Mouse (Mus musculus) cerebellum, adult 9-10 months (tissue): ENCODE measurements around the gene Nin.

Experiments used
- DNase-seq: peaks from one replicate; pipeline ENCODE4 v3.0.0; 2022

The Nin gene

DNA sequence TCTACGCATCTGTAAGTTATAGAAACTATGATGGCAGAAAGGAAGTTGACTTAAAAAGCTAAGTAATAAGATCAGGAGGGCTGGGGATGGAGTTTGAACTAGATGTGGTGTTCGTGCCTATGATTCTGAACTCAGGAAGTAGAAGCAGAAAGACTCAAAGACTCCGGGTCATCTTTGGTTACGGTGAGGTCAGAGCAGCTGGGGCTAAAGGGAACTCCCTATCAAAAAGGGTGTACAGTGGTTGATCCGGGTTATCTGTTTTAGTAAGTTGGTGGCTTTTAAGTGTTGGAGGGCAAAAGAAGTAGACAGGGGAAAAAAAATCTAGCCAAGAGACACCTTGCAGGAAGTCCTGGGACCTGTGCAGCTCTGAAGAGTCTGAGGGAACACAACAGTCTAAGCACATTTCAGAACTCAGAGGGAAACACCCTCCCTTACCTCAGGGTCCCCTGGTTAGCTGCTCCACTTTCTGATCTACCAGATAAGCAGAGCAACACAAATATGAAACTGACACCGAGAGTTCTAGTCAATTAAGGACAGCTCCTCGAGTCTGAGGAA is 35.0 kb downstream of the Nin start:
- DNase-seq, result no peak

DNA sequence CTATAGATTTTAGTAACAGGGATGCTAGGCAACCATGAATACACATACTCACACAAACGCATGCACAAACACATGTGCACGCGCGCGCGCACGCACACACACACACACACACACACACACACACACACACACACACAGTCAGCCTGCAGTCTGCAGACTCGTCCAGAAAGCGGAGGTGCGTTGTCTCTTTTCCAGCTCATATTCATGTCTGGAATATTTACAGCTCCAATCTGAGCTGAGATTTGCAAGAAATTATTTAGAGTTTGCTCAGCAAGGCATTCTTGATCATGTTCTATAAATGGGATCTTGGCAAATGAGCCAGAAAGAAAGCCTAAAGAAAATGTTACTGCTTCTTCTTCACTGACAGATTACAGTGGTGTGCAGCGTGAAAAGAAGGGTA is 37.0 kb downstream of the Nin start:
- no peak for DNase-seq

DNA sequence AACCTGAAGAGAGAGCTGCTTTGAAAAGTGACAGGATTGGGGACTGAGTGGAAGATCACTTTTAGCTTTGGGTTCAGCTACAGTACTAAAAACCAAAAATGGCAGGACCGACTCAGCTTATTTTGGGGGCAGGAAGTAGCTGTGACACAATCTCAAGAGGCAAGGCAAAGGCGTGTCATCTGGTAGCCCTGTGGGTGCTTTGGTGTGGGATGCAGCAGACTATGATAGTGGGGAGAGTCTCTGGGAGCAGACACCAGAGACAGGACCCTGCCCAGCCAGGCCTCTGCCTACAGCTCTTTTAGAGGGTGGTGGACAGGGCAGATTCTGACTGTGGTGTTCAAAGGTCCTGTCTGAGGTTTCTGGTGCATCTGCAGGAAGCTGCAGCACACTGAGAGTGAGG is 38.5 kb downstream of the Nin start:
- DNase-seq, result no peak

DNA sequence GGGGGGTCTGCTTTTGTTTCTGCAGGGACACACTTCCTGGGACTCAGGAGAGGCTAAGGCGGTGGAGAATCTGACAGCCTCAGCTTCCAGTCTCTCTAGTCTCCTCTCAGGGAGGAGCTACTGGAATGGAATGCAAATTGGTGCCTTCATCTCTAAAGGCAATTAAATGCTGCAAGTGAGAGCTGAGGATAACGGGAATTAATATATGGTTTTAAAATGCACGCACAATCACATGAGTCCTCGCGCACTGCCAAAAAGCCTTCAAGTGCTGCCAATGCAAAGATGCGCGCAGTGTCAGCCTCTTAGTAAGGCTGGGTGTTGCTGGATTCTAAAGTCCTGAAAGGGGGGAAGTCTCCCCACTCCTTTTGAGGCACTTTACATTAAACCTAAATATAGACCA is 42.6 kb downstream of the Nin start:
- DNase-seq, result no peak

DNA sequence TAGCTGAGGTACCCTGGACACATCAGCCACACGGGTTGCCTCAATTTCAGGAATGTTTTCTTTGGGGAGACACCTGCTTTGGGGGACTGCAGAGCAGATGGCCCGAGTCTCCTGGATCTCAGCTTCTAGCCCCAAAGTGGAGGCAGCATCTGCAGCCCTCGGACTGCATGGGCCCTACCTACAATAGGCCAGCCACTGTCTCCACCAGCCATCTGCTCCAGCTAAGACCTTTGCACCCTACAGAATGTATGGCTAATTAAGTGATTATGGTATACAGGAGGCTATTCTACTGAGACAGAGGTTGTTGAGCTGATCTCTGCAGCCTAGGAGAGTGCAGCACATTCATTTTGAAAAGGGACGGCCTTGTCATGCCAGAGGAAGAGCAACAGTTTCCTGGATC is 43.2 kb downstream of the Nin start:
- DNase-seq, result no peak

DNA sequence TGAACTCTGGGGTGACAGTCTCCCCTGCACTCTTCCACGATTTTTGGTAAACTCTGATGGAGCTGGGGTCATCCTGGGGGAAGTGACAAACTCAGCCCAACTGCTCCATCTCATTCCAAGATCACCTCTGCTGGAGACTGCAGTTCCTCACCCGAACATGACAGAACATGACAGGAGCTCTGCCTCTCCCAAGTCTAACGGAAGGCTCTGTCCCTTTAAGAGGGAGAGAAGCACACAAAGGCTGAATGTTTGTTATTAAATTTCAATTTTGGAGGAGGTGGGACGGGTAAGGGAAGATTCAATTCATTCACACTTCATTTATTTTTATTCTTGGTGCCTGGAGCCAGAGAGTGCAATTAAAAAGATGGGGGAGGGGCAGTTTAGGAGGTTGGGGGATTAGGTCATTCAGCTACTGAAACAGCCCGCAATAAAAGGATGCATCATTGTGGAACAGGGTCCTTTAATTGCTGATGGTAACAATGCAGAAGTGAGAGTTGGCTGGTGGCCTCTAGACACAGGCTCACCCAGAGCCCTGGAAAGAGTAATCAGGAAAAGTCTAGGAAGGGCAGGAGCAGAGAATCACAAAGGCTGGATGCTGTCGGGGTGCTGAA is 44.8 kb downstream of the Nin start:
- DNase-seq, result no peak

DNA sequence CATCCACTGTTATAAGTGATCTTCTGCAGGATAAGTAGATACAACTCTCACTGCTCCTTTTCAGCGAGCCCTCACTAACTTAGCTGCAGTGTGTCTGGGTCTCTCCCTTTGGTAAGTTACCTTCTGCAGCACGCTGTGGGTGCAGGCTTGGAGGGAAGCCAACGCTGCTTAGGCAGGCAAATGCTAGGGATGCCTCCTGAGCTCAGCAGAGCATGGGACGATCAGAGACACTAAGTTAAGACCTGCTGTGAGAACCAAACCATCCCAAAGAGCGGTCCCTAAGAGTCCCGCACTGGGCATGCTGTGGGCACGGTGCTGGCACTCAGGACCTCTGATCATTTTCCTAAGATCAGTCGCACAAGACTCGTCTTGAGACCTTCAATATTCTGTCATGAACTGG is 45.7 kb downstream of the Nin start:
- no peak for DNase-seq

DNA sequence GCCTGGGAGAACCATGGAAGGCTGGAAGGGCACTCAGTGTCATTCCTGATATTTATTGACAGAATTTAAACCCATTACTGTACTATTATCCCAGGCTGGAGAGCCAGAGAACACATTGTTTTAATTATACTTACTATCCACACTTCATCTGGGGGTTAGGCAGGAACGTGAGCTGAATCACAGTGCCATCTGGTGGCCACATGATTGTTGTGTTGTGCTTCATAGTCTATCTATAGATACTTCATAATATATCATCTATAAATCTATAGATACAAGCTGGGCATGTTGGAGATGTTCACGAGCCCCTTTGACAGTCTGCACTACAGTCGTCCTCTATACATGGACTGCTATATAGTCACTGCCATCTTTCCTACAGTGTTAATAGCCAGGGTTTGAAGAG is 51.4 kb downstream of the Nin start:
- DNase-seq, result peak; percentile 62

DNA sequence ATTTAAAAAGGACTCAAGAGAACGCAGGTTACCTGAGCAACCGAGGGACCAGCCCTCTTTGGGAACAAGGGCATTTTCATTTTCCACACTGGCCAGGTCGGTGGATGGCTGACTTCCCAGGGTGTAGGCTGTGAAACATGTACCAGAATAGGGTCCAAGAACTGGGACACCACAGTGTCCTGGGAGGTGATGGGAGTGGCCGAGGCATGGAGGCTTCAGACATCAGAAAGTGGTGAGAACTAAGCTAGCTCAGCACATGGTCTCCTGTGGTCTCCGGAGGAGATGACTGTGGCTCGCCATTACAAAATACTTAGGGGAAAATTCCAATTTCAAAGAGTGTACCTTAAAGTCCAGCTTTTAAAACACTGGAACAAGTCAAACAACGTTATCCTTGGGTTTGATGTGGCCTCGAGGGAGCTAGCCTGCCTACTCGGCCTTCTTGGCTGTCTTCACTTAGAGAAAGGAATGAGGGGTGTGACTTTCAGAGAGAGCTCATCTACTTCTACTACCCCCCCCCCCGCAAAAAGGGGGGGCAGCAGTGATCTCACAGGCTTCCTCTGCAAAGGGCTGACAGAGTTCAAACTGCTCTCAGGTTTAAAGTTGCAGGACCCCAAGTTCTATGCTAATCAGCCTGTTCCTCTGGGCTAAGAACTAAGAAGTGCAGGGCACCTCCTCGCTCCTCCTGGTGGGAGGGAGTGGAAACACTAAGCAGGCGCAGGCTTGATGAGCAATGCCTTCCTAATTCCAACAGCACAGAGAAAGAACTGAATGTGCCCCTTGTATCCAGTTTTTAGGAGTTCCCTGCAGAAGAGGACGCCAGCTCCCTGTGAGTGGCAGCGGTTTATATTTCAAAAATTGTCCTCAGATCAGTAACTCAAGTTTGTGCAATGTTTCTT is 54.3 kb downstream of the Nin start:
- no peak for DNase-seq

DNA sequence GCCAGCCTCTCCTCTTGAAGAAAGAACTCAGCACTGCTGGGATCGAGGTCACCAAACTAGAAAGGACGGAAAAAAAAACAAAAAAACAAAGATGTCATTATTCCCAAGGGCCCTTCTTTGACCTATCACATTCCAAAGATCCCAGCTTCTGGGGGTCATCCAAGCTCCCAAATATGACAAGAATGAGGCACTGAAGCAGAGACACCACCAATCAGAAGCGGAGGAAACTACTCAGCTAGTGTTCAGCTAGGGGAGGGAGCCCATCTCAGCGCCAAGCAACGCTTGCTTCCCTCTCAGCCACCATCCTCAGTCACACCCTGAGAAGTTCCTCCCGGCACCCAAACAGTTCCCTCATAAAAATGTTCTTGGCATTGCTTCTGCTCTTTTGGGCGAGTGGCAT is 62.8 kb downstream of the Nin start:
- no peak for DNase-seq

DNA sequence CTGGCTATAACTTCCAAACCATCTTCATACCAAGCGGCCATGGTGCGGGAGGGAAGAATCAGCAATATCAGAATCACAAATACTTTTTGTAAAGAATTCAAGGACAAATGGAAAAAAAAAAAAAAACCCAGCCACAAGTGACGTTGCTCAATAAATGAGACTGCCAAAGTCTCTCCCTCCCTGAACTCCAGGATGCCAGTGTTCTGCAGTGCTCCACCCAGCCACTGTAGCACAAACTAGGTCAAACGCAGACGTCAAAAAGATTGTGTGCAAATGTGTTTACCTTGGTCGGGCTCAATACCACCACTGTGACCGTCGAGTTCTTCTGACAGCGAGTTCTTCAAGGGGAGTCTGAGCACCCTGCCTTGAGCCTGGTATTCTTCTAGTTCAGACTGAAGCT is 64.8 kb downstream of the Nin start:
- no peak for DNase-seq

DNA sequence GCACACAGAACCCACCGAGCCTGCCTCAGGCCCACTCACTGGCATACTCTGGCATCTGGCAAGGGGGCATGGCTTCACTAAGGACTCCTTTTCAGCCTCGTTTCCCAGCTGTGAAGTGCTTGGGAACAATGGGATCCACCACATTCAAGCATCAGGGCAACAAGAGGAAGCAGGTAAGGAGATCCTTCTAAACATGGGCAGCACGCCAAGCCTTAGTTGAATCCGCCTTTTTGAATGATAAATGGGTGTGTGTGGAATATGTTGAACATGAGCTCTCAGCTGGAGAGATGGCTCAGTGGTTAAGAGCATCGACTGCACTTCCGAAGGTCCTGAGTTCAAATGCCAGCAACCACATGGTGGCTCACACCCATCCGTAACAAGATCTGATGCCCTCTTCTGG is 66.2 kb downstream of the Nin start:
- no peak for DNase-seq

DNA sequence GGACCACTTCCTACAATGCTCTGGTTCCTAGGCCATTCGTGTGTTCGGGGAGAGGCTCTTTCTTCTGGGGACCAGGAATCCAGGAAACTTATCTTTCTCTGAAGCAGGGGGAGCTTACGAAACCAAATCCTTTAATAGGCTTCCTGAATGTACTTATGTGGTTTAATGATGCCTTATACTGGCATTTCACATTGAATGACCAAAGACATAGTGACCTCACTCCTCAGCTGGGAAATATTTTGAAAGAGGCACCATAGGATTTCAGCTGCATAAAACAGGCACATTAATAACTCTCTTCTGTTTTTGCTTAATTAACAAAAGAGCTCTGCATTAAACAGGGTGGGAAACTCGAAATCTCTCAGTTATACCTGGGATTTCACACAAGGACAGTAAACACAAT is 69.2 kb downstream of the Nin start:
- no peak for DNase-seq

DNA sequence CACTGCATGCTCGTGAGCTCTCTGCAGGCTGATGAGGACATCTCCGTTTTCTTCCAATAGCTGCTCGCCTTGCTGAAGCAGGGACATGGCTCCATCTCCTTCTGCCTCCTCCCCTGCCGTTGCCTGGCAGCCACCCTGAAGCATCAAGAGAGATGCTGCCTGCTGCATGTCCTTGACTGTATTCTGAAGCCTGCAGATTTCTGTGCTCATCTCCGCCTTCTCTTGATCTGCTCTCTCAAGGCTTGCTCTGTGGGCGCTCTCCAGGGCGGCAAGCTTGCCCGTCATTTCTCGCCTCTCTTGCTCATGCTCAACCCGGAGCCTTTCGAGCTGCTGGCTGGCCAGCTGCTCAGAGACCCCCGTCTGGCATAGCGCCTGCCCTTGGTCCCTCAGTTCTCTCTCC is 70.1 kb downstream of the Nin start:
- no peak for DNase-seq

DNA sequence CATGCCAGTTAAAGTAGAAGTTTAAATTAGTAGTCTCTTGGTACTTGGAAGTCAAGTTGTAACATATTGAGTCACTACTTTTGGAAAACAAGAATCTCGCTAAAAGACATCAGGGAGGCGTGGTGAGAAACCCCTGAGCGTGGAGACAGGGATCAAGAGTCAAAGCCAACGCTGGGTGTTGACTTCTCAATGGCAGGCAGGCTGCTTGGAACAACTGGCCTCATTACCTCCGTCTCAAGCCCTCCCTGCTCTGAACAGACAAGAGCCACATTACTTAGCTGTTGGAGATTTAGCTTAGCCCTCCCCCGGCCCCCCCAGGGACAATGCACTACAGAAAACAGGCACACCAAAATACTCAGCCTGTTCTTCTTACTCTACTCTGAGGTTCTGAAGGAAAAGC is 72.5 kb downstream of the Nin start:
- DNase-seq, result no peak

DNA sequence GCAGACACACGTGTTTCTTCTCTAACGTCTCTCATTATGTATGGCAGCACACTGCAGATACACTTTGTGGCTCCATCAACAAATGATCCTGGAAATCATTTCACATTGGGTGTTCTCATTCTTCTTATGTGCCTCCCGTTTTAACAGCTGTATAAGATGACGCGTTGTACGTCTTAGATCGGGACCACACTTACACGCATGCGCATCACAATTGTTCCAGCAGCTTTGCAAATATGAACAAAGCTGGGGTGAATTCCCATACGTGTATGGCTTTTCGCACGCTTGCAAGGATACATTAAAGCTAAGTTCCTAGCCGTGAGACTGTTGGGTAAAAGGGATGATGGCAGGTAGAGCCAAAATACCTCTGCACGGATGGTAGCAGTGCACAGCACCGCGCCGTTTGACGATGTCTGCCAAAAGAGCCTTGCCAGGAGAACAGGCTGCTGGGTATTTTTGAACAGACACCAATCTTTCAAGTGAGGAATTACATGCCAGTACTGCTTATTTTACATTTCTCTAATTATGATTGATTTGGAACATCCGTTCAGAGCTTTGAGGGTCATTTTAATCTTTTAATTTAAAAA is 76.7 kb downstream of the Nin start:
- DNase-seq, result peak; percentile 45

DNA sequence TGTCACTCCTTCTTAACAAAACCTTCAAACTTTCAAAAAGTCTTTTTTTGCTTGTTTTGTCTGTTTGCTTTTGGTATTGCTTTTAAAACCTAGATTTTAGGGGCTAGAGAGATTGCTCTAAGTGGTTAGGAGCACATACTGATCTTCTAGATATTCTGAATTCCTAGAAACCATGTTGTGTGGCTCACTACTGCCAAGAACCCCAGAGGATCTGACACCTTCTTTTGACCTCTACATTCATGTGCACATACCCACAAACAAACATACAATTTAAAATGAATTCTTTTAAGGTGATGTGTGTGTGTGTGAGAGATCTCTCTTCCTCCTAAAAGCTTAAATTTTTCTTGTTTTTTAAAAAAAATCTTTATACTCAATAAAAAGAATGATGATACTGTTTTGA is 87.3 kb downstream of the Nin start:
- DNase-seq, result no peak

DNA sequence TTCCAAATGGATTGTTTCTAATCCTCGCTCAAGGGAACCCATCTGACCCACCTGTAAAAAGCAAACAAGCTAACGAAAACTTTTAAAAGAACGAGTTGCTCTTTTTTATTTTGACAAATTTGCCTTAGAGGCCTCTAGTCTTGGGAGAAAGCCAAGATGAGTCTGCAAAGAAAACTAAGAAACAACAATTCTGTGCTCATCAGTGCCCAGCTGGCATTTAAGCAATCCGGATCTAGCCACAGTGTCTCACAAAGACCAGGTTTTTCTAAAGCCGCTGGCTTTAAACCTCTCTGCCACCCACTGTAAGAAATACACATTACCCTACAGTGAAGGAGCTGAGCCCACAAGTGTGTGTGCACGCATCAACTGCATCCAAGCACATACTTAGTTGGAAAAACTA is 88.1 kb downstream of the Nin start:
- DNase-seq, result no peak

DNA sequence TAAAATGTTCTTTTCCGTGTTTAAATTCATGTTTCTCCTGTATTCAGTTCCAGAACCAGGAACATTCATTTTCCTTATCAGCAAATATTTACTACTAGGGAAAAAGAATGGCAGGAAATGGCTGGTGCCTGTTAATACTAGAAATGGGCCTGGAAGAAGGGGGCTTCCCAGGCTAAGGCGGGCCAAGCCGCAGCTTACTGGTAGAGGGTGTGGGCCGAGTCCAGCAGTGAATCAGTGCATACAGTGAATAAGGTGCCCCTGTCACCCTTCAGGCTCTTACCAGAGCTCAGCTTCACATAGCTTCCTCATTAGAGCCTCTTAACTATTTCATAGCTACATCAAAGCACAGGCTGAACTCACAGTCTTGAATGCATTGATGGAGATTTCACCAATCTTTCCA is 89.9 kb downstream of the Nin start:
- DNase-seq, result no peak

DNA sequence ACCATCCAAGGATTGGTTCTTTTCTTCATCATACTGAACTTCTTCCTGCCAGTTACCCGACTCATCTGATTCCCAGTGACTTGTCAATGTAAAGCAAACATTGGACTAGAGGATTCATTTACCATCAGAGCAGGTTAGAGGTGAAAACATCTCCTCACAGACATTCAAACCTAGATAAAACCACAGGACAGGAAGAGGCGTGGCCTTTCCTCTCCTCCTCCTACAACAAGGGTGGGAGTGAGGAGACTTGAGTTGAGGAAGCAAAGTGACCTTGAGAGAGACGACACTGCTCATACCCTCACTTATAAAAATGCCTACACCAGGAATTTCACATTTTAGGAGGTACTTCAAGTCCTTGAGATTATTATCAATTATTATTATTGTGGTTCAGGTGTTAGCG is 95.4 kb downstream of the Nin start:
- no peak for DNase-seq

DNA sequence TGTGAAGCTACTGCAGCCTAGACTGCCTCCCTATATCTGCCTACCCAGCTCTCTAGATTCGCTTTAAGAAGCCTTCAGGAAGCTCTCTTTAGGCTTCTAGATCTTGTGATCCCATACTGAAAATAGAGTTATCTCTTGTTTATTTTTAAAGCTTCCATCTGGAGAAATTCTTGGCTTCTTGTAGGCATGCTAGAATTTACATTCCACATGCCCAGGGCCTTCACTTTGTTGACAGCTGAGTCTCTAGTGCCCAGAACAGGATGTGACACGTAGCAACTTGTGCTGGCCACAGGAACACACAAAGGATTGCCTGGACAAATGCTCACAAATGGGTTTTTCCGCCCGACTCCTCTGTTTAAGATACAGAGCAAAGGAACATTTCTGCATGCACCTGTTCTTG is 97.6 kb downstream of the Nin start:
- DNase-seq, result no peak

DNA sequence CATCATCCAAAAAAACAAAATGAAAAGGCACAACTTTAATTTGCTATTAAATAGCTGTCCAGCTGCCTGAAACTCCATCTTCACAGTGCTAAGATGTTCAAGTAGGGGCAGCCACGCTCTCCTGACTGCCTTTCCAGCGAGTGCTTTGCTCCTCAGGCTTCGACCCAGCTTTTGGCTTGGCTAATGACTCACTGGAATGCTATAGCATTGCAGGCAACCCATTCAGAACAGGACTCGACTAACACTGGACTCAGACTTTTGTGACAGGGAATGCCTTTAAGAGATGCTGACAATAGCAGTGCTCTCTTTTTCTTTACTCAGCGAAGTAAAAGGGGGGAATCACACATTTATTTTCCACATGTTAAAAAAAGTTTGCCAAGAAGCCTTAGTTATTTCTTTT is 101.8 kb downstream of the Nin start:
- DNase-seq, result no peak

DNA sequence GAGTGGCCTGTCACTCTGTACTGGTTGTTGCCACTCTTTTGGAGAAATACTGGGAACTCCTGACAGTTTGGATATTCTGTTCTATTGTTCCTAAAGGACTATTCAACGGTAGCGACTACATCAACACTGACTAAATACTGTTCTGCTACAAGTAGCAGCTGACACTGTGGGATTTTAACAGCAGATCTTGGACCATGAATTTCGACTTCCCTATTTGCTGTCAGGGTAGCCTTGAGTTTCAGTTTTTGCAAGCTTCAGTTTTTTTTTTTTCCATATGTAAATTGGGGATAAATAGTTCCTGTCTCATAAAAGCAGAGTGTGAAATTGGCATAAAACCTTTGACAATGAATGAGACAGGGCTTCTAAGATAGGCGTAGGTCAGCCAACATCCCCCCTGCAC is 103.2 kb downstream of the Nin start:
- DNase-seq, result no peak

DNA sequence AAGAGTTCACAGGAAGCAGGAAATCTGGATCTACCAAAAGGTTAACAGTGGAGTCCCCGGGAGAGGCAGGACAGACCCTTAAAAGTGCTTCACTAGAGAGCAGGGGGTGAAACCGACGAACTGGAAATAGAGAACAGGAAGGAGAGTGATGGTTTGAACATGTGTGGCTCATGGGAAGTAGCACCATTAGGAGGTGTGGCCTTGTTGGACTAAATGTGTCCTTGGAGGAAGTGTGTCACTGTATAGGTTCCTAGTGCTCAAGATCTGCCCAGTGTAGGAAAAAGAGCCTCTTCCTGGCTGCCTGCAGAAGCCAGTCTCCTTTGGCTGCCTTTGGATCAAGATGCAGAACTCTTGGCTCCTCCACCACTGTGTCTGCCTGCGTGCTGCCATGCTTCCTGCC is 108.4 kb downstream of the Nin start:
- no peak for DNase-seq
